Mouse (Mus musculus) CH12.LX (cell line): ENCODE measurements around the gene Eef1akmt3.
A peak's percentile ranks its signal among the peaks of the same experiment; 100 is the strongest.

Source experiments
- CHD2 ChIP-seq: IDR thresholded peaks from 2 replicates; pipeline ENCODE4 v1.6.1; 2011; ENCODE audit warnings: low read length, improper control_type of control experiment
- CTCF ChIP-seq, 2 experiments: IDR thresholded peaks in 1 of 2; conservative IDR thresholded peaks in 1 of 2; 2 replicates each; pipeline ENCODE4 v1.5.1; 2011 to 2012; ENCODE audit warnings: low read depth in 2 of 2, low read length in 2 of 2, improper control_type of control experiment in 1 of 2, inconsistent platforms in 1 of 2, mild to moderate bottlenecking in 1 of 2, moderate library complexity in 1 of 2
- EP300 ChIP-seq: IDR thresholded peaks from 2 replicates; pipeline ENCODE4 v1.6.1; 2011; ENCODE audit warnings: low read length, improper control_type of control experiment
- HCFC1 ChIP-seq: IDR thresholded peaks from 2 replicates; pipeline ENCODE4 v1.6.1; 2012; ENCODE audit warnings: low read depth, mild to moderate bottlenecking, inconsistent platforms, low read length, improper control_type of control experiment
- KAT2A ChIP-seq: IDR thresholded peaks from 2 replicates; pipeline ENCODE4 v1.6.1; 2012; ENCODE audit warnings: low read length, improper control_type of control experiment, inconsistent platforms; ENCODE audit not compliant: insufficient replicate concordance
- MAX ChIP-seq: IDR thresholded peaks from 2 replicates; pipeline ENCODE4 v1.6.1; 2011; ENCODE audit warnings: low read length, improper control_type of control experiment
- MXI1 ChIP-seq: IDR thresholded peaks from 2 replicates; pipeline ENCODE4 v1.6.1; 2011; ENCODE audit warnings: mild to moderate bottlenecking, low read depth, low read length, improper control_type of control experiment
- PAX5 ChIP-seq: IDR thresholded peaks from 2 replicates; pipeline ENCODE4 v1.6.1; 2012; ENCODE audit warnings: low read length, inconsistent platforms, mixed read lengths
- POLR2A ChIP-seq: IDR thresholded peaks from 2 replicates; pipeline ENCODE4 v1.6.1; 2011; ENCODE audit warnings: low read depth, mild to moderate bottlenecking, improper control_type of control experiment, low read length
- POLR2AphosphoS2 ChIP-seq: IDR thresholded peaks from 2 replicates; pipeline ENCODE4 v1.6.1; 2011; ENCODE audit warnings: low read depth, low read length, improper control_type of control experiment
- RAD21 ChIP-seq: IDR thresholded peaks from 2 replicates; pipeline ENCODE4 v1.6.1; 2011; ENCODE audit warnings: low read depth, mild to moderate bottlenecking, low read length, improper control_type of control experiment, moderate library complexity
- ZC3H11A ChIP-seq: IDR thresholded peaks from 2 replicates; pipeline ENCODE4 v1.6.1; 2012; ENCODE audit warnings: low read depth, mild to moderate bottlenecking, inconsistent platforms, low read length, improper control_type of control experiment
- ZKSCAN1 ChIP-seq: IDR thresholded peaks from 2 replicates; pipeline ENCODE4 v1.6.1; 2012; ENCODE audit warnings: low read depth, inconsistent platforms, low read length, improper control_type of control experiment, borderline replicate concordance

GRCm38 (mm10) chr10:127070190-127071121, 29.1 kb upstream of the Eef1akmt3 start, which contains the start of gene Tspan31:
- no peak for TF ChIP-seq PAX5
- no peak for TF ChIP-seq CTCF (conservative IDR thresholded peaks at IDR 0.05 in 1 of 2, IDR thresholded peaks at IDR 0.05 in 1 of 2; ENCODE audit: low read depth in 2 of 2, low read length in 2 of 2)
- TF ChIP-seq POLR2A, result peak; percentile 76
- 0 out of 2 replicates have a peak, but pooled peaks have one; percentile 16 for TF ChIP-seq CHD2
- TF ChIP-seq EP300, result no peak
- 0 out of 2 replicates have a peak, but pooled peaks have one; percentile 46 for TF ChIP-seq MXI1
- TF ChIP-seq RAD21, result no peak
- TF ChIP-seq HCFC1, result peak; percentile 66
- TF ChIP-seq ZC3H11A, result no peak
- TF ChIP-seq POLR2AphosphoS2, result no peak
- TF ChIP-seq KAT2A, result 0 out of 2 replicates have a peak, but pooled peaks have one; percentile 1
- TF ChIP-seq MAX, result no peak
- no peak for TF ChIP-seq ZKSCAN1
